Mouse (Mus musculus) forebrain, postnatal 0 days (tissue): ENCODE measurements at regions not wholly inside any gene's neighbourhood (a gene's known extent, or its start where the extent isn't known, plus 50 kb on each side); places are given as distances from the start of the nearest gene placed in this dataset.

Source experiments
- ATAC-seq: fragments of 200-750 bp; cut with Nextera tagmentation; 2 replicates; pipeline ENCODE4 v1.8.0; 2017; ENCODE audit warnings: mild to moderate bottlenecking, moderate library complexity
- DNase-seq: peaks from one replicate; pipeline ENCODE4 v3.0.0-alpha.2; 2015
- H3K27ac ChIP-seq: fragments of 300-500 bp; sonication (generic); 2 replicates; pipeline ENCODE4 v1.5.1; 2014; ENCODE audit warnings: low read depth, mild to moderate bottlenecking, antibody characterized with exemption, low read length, moderate library complexity, mixed read lengths
- H3K27me3 ChIP-seq: fragments of 300-500 bp; sonication (generic); 2 replicates; pipeline ENCODE4 v1.6.1; 2014; ENCODE audit warnings: mild to moderate bottlenecking, low read length, mixed read lengths; ENCODE audit not compliant: insufficient read depth
- H3K36me3 ChIP-seq: fragments of 300-500 bp; sonication (generic); 2 replicates; pipeline ENCODE4 v1.6.1; 2014; ENCODE audit warnings: mild to moderate bottlenecking, moderate library complexity; ENCODE audit not compliant: insufficient read depth
- H3K4me1 ChIP-seq: fragments of 300-500 bp; sonication (generic); 2 replicates; pipeline ENCODE4 v1.6.1; 2014; ENCODE audit warnings: antibody characterized with exemption; ENCODE audit not compliant: insufficient read depth
- H3K4me2 ChIP-seq: fragments of 300-500 bp; sonication (generic); 2 replicates; pipeline ENCODE4 v1.6.1; 2014; ENCODE audit warnings: low read depth, mild to moderate bottlenecking, moderate library complexity
- H3K4me3 ChIP-seq: fragments of 300-500 bp; sonication (generic); 2 replicates; pipeline ENCODE4 v1.5.1; 2014; ENCODE audit warnings: low read depth, low read length, mixed read lengths
- H3K9ac ChIP-seq: fragments of 300-500 bp; sonication (generic); 2 replicates; pipeline ENCODE4 v1.6.1; 2014; ENCODE audit warnings: mild to moderate bottlenecking
- H3K9me3 ChIP-seq: fragments of 300-500 bp; sonication (generic); 2 replicates; pipeline ENCODE4 v1.6.1; 2016; ENCODE audit warnings: low read length
- CTCF ChIP-seq: sonication (generic); IDR thresholded peaks from 2 replicates; pipeline ENCODE4 v1.5.1; 2016; ENCODE audit warnings: antibody characterized with exemption, control low read depth, low read depth
- WGBS: fragments of 180-500 bp; shearing (Covaris S2); extraction: QIAGEN DNeasy Blood & Tissue Kit; methylation state at CpG from one replicate; pipeline ENCODE4 v1.1.7; 2014; 5-methylcytosine and 5-hydroxymethylcytosine counted together

DNA sequence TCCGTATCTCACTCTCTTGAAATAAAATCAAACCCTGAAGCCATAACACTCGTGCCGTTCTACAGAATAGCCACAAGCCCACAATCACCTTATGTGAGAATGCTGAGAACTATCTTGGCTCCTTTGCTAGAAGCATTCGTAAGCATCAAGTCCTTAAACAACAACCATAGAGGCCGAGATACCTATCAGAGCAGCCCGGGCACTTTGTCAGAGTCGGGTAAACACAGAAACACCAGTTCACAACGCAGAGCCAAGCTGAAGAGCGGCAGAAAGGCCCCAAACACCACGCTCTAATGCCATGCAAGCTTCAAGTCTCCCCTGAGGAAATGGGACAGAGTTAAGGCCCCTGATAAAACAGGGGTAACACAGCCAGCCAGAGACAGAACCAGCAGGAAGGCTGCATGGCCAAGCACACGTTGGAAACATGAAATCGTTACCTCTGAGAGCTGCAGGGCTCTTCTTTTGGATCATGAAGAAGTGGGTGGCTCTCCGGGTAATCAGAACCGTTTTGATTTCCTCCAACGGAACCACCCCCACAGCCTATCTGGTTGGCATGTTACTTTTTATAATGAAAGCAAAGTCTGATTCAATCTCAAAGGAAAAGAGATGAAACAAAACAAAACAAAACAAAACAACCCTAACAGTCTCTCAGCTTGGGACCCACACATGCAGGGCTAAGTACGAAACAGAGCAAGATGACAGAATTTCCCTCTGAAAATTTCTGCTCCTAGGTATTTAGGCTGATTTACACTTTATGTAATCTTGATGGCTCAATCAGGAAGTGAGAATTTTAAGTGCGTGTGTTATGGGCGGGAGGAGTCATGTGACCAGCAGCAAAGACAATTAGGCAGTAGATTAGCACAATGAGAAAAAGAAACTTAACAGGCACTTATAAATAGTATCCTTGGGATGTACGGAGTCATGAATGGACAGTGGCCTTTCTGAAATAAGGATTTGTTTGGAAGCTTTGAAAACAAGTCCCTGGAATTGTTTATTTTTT is 155.8 kb upstream of the Klf14 start:
- no peak overlapping the region for H3K4me2 ChIP-seq
- H3K4me1 ChIP-seq, result peaks cover 4% of the 10 kb centered on the region; the same call in 1 of the 2 replicates
- ATAC-seq, result no peak
- WGBS, result 59% methylated on average over 19 of the region's 19 CpGs
- no peak for TF ChIP-seq CTCF
- no peak overlapping the region for H3K9ac ChIP-seq
- no peak overlapping the region for H3K4me3 ChIP-seq
- H3K27ac ChIP-seq, result no peak overlapping the region; the same call in 1 of the 2 replicates
- H3K27me3 ChIP-seq, result no peaks in the 10 kb centered on the region
- no peak for DNase-seq
- no peaks in the 10 kb centered on the region for H3K9me3 ChIP-seq
- no peaks in the 10 kb centered on the region for H3K36me3 ChIP-seq

DNA sequence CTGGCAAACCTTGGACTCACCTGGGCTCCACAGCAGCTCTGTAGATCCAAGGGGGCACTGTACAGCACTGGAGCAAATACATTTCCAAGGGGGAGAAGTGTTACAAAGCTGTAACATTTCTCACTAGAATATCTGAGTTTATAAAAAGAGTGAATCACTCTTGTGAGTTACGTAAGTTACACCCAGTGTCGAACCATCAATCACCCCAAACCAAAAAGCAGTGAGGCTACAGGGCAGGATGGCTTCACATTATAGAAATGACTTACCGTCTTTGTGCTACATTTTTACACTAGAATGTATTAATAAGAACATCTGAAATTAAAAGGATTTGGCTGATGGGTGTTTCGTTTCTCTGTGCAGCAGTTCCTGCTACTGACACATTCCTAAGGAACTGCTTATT is 156.7 kb upstream of the Klf14 start:
- H3K4me2 ChIP-seq, result no peak overlapping the region
- WGBS, result 75% methylated on average over 4 of the region's 4 CpGs
- ATAC-seq, result no peak
- no peaks in the 10 kb centered on the region for H3K27me3 ChIP-seq
- no peak overlapping the region for H3K4me3 ChIP-seq
- H3K9ac ChIP-seq, result no peak overlapping the region
- no peak for TF ChIP-seq CTCF
- no peak overlapping the region for H3K27ac ChIP-seq
- peaks cover 4% of the 10 kb centered on the region; the same call in 1 of the 2 replicates for H3K4me1 ChIP-seq
- H3K9me3 ChIP-seq, result no peaks in the 10 kb centered on the region
- no peak for DNase-seq
- H3K36me3 ChIP-seq, result no peaks in the 10 kb centered on the region

DNA sequence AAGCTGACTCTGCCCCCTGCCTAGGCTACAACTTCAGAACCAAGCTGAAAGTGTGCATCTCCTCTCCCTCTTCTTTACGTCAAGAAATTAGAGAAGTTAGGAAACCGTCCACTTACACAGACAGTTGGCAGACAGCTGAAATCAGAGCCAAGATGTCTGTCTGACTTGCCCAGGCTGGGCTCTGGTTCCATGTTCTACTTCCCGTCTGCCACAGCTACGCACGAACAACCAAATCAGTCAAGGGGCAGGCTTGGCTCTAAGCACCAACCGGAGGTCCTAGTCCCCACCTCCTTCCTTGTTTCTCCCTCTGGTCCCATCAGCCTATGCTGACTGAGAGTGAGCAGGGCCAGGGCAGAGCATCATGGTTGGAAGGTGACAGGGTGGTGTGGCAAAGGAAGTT is 157.5 kb upstream of the Klf14 start:
- Histone ChIP-seq H3K36me3 (no peaks in the 10 kb centered on the region), H3K27ac (no peak overlapping the region), H3K4me2 (no peak overlapping the region), H3K27me3 (no peaks in the 10 kb centered on the region), H3K9me3 (no peaks in the 10 kb centered on the region), H3K4me1 (peaks cover 4% of the 10 kb centered on the region; the same call in 1 of the 2 replicates), H3K9ac (no peak overlapping the region), H3K4me3 (no peak overlapping the region)
- ATAC-seq (peak; percentile 40; the same call in 1 of the 2 replicates), DNase-seq (no peak)
- no peak for TF ChIP-seq CTCF
- WGBS, result 56% methylated on average over 6 of the region's 6 CpGs

DNA sequence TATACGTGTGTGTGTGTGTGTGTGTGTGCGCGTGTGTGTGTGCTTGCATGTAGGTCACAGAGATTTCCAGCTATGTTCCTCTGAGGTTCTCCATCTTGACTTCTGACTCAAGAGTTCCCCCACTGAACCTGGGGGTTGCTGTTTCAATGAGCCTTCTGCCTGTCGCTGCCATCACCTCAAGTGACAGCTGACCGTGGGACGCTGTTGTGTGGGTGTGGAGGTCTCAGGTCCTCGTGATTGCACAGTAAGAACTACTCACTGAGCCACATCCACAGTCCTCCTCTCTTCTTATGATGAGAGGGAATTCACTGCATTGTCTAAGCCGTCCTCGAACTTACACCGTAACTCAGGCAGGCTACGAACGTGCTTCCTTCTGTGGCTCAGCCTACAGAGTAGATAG is 158.8 kb upstream of the Klf14 start:
- Histone ChIP-seq H3K9ac (no peak overlapping the region), H3K4me3 (no peak overlapping the region), H3K4me2 (no peak overlapping the region), H3K4me1 (peaks cover 4% of the 10 kb centered on the region; the same call in 1 of the 2 replicates), H3K27ac (no peak overlapping the region), H3K9me3 (no peaks in the 10 kb centered on the region), H3K27me3 (no peaks in the 10 kb centered on the region), H3K36me3 (no peaks in the 10 kb centered on the region)
- ATAC-seq, result no peak
- no peak for TF ChIP-seq CTCF
- DNase-seq, result no peak
- 91% methylated on average over 12 of the region's 12 CpGs for WGBS

DNA sequence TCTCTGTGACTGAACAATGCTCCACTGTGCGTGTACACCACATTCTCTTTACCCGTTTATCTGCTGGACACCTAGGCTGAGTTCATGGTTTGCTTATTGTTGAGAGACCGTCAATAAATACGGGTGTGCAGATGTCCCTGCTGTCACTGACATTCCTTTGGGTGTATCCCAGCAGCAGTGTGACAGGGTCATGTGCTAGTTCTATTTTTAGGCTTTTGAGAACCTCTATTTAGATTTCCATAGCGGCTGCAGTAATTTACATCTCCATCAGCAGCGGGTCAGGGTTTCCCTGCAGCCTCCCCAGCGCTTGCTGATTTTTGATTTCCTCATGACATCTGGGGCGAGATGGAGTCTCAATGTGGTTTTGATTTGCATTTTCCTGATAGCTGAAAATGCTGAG is 162.1 kb upstream of the Klf14 start:
- WGBS, result 20% methylated on average over 8 of the region's 8 CpGs
- Histone ChIP-seq H3K27ac (no peak overlapping the region), H3K4me3 (no peak overlapping the region), H3K36me3 (no peaks in the 10 kb centered on the region), H3K27me3 (no peaks in the 10 kb centered on the region), H3K9ac (no peak overlapping the region), H3K4me2 (no peak overlapping the region), H3K4me1 (no peaks in the 10 kb centered on the region), H3K9me3 (no peaks in the 10 kb centered on the region)
- TF ChIP-seq CTCF, result no peak
- DNase-seq (no peak), ATAC-seq (peak; percentile 50)

DNA sequence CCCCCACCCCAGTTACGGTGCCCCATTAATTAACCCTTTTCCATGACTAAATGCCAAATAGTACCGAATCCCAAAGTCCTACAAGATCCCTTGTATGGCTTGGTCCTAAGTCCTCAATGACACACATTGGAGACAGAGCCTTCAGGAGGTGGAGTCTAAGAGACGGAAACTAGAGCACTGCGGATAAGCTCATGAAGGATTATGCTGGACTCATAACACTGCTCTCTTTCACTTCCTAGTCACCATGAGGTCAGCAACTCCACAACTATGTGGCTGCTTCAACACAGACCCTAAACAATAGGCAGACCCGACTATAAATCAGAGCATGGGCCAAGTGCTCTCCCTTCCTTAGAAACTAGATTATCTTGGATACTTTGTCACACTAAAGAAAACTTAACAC is 164.0 kb upstream of the Klf14 start:
- no peaks in the 10 kb centered on the region for H3K4me1 ChIP-seq
- DNase-seq (no peak), ATAC-seq (no peak)
- H3K36me3 ChIP-seq, result no peaks in the 10 kb centered on the region
- 85% methylated on average over 5 of the region's 5 CpGs for WGBS
- no peak overlapping the region for H3K9ac ChIP-seq
- H3K9me3 ChIP-seq, result no peaks in the 10 kb centered on the region
- H3K4me3 ChIP-seq, result no peak overlapping the region
- no peak overlapping the region for H3K4me2 ChIP-seq
- TF ChIP-seq CTCF, result no peak
- no peaks in the 10 kb centered on the region for H3K27me3 ChIP-seq
- no peak overlapping the region for H3K27ac ChIP-seq

DNA sequence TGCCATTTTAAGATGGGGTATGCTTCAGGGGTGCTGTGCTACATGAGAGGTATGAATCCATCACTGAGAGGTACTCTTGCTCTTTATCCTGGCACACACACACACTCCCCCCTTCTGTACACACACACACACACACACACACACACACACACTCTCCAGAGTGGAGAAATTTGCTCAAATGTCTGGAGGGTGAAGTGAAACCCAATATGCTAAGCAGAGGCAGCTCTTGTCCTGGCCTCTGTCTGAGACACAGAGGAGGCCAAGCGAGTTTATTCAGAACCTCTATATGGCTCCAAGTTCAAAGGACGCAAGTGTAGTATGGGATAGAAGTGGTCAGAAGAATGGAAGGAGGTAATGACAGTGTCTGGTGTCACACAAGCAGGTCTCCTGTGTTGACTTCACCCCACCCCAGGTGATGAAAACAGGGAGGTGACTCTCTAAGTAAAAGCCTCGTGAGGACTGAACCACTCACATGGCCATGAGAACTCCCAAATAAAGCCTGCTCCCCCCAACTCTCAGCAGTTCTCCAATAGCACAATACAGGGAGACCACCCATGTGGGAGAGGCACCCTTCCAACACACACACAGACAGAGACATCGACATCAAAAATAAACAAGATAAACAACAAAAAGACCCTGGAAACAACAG is 164.6 kb upstream of the Klf14 start:
- H3K9ac ChIP-seq, result no peak overlapping the region
- no peaks in the 10 kb centered on the region for H3K4me1 ChIP-seq
- TF ChIP-seq CTCF, result no peak
- H3K27me3 ChIP-seq, result no peaks in the 10 kb centered on the region
- 62% methylated on average over 4 of the region's 4 CpGs for WGBS
- DNase-seq (no peak), ATAC-seq (no peak)
- H3K4me3 ChIP-seq, result no peak overlapping the region
- H3K27ac ChIP-seq, result no peak overlapping the region
- H3K4me2 ChIP-seq, result no peak overlapping the region
- H3K9me3 ChIP-seq, result no peaks in the 10 kb centered on the region
- H3K36me3 ChIP-seq, result no peaks in the 10 kb centered on the region
